Mouse (Mus musculus): ENCODE results near the gene Cyb5d1.

The Cyb5d1 gene

DNA sequence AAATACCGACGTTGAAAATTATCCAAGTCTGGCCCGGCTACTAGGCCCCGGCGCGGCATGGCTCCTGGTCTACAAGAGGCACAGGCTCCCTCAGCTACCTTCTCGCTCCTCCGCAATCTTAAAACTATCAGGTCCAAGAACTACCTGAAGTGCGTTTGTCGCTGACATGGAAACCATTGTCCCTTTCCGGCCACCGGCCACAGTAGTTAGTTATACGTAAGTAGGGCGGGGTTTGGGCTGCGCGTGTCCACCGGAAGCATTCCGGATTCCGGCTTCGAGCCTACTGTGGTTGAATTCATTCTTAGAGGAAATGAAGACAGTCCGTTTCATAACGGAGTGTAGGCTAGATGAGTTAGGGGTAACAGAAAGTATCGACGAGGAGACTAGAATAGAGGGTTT, at the start of gene Cyb5d1, which contains the start of gene Naa38:
Gene Cyb5d1 (minus strand): TSS at position 397 of the 399 bp plus-strand sequence.
Gene Naa38 (plus strand): TSS at position 253 of the 399 bp plus-strand sequence.
- peak; percentile 93 to 96 for DNase-seq (ENCODE audit: low spot score in 2 of 2)

DNA sequence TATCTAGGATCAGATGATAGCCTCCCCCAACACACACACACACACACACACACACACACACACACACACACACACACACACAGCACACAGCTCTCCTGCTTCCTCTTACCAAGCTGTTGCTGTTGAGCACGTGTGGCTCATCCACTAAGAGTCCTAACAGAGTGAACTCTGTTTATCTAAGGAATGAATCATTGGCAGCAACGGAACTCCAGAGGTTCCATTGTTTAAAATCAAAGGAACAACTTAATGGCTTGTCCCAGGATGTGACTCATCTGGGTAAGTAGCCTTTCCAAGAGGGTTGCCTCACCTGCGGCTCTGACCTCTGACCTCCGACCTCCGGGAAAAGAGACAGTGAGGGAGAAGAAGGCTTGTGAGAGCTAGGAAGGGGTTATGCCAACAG, 47.9 kb upstream of the Cyb5d1 start:
- no peak for DNase-seq (ENCODE audit: low spot score in 2 of 2)

DNA sequence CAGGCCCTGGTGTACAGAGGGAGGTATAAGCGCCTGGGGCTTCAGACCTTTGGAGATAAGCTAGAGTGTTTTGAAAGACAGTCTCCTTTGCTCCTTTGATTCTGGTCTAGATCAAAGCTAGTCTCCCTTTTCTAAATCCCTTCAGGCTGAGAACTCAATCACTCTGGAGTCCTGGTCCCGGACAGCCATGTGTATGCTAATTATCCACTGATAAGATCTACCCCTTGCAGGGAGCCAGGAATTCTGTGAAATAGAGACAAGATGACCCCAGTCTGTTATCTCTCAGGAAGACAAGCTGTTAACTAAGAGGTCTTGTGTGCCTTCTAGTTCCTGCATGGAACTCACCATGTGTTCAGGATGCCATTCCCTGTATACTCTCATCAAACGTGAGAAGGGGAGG, 41.9 kb upstream of the Cyb5d1 start:
- no peak for DNase-seq (ENCODE audit: low spot score in 2 of 2)

DNA sequence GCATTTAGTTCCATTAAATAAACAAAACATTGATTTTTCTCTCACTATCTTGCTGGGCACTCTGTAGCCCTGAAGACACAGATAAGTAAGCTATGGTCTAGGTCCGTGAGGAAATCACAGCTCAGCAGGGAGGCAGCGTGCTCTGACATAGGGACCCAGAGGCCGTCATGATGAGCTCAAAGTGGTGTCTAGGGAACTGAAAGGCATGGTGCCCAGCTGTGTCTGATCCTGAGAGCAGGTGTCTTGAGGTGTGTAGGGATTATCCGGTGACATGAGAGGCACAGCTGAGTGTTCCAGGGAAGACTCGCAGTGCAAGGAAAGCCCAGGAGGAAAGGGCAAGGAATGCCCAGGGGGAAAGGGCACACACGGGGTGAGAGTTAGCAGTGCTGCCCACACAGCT, 37.8 kb upstream of the Cyb5d1 start:
- no peak for DNase-seq (ENCODE audit: low spot score in 2 of 2)

DNA sequence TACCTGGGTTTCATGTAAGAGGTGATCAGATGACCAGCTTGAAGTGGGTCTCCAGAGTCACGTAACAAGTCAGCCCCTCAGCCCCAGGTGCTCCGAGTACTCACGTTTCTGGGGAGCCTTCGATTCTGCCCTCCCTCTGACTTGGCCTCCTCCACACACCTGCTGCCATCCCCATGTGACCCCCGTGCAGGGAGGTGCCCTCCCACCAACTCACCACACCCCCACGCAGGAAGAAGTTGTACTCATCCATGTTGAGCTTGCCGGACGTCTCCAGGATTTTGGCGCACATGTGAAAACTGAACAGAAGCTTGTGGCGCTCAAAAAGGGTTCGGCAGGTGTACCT, 37.2 kb upstream of the Cyb5d1 start:
- no peak for DNase-seq (ENCODE audit: low spot score in 2 of 2)

- DNase-seq (ENCODE audit: low spot score in 2 of 2) = peak; percentile 62 to 74
Observed at GRCm38 (mm10) chr11:69431829-69432639, 36.6 kb upstream of the Cyb5d1 start.

DNA sequence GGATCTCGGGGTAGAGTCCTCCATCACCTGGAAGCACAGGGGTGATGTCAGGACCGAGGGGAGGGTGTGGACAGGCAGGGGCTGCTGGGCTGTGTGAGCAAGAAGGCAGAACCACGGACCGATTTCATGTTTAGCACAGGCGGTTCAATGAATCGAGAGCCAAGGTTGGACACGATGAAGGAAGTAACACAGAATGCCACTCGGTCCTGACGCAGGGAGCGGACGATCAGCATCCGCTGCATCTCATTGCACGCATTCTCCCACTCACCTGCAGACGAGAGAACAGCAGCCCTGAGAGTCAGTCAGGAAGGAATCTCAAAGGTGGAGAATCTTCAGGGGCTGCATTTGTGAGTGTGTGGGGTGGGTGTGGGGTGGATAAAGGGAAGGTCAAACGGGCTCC, 35.2 kb upstream of the Cyb5d1 start:
- DNase-seq (ENCODE audit: low spot score in 2 of 2) = no peak

DNA sequence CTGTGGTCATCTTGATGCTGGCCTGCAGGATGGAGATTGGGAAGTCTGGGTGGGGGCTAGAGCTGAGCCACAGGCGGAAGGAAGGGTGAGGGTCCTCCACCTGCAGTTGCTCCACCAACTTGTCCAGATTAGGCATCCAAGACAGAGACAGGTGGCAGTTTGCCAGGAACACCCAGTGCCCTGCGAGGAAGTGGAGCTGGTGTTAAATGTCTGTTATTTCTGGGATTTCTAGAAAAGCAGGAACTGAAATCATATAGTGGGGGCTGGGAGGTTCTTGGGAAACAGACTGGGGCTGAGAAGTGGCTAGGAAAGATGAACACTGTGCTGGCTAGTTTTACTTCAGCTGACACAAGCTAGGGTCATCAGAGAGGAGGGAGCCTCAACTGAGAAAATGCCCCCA, 33.9 kb upstream of the Cyb5d1 start:
- DNase-seq (ENCODE audit: low spot score in 2 of 2) = no peak

DNA sequence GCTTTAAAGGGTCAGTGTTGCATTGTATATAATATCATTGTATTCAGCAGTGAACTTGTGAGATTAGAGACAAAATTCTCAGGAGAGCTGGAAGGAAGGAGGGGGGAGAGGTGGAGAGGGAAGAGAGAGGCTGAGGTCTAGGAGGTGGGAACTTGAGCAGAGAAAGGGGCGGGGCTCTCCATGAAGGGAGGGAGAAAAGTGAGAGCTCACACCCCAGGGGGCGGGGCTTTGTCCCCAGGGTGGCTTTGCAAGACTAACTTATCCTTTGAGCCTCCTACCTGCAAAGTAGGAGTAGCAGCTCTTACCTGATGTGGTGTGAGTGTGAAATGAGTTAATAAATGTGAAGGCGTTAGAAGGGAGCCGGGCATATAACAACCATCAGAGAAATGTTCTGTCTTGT, 33.3 kb upstream of the Cyb5d1 start:
- no peak for DNase-seq (ENCODE audit: low spot score in 2 of 2)

DNA sequence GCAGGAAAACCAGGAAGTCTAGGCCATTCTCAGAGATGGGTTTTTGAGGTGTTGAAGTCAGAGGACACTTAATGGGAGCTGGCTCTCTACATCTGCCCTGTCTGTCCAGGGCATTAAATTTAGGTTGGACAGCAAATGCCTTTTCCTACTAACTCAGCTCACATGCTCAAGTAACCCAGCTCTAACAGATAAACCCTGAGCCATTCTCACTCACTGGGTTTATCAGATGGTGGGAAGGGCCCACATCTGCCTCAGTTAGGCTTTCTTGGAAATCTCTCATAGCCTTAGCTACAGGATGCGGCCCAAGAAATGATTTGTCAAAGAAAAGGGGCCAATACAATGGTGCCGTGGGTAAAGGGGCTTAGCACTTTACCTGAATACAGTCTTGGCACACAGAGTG, 30.8 kb upstream of the Cyb5d1 start:
- DNase-seq (ENCODE audit: low spot score in 2 of 2) = no peak

- DNase-seq (ENCODE audit: low spot score in 2 of 2) = no peak
Observed at GRCm38 (mm10) chr11:69423885-69424284, 28.5 kb upstream of the Cyb5d1 start.

DNA sequence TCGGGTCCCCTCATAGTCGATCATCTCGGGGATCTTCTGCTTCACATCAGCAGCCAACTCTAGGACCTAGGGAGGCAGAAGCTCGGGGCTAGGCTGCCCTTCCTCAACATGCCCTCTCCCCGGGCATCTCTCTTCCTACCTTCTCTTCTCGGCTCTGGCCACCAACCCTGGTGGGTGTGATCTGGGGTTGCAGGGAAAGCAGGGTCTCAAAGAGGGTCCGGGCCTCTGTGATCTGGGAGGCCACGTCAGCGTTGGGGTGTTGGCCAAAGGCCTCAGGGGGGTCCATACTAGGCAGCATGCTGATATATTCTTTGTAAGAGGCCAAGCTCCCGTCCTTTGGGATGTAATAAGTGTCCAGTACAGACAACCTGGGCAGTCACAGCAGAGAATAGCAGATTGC, 27.4 kb upstream of the Cyb5d1 start:
- DNase-seq (ENCODE audit: low spot score in 2 of 2) = no peak

DNA sequence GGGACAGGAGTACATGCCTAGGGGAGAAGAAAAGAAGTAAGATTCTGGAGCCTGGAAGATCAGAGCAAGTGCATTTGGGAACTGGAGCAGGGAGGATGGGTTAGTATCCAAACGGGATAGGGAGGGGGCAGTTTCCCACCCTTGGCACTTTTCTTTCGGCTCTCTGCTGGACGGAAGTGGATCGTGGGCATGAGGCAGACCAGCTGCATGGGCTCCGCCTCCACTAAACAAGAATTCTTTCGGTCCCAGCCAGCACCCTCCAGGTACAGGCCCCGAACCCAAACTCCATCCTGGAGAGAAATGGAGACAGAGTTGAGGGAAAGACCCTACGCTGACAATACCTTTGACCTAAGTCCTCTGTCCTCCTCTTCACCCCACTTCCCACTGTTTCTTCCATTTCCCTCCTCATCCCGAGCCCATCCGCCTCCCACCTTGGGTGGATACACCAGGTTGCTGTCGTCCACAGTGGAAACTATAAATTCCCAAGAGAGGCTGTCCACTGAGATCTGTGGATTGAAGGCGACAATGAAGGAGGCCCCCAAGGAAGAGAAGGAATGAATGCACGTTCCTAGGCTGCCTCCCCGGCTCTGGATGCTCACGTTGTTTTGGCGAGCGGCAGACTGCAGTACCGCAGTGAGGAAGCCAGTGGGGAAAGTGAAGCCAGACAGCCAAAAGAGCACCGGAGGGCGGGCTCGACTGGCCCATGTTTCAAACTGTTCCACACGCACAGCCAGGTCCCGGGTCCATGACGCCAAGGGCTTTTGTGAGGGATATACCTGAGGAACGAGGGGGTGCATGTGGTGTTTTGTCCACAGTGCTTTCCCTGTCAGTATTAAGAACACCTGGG, 25.9 kb upstream of the Cyb5d1 start:
- DNase-seq (ENCODE audit: low spot score in 2 of 2) = no peak

DNA sequence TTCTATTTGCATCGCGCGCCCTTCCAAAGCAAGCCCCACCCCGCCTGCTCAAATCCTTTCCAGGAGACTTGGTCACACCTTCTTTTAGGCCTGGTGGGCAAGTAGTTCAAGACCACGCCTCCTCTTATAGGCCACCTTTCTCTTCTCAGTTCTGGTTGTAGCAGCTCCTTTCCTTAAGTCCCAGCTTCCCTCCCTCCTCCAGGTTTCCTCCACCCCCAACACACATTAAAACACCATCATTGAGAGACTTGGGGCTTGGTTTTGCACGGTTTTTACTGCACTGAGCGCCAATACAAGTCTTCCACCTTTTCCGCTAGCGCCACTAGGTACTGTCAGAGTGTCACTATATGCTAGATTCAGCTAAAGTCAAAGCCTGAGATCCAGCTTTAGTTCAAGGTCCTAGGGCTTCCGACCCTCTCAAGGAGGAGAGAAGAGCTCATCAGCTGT, 25.1 kb upstream of the Cyb5d1 start:
- DNase-seq (ENCODE audit: low spot score in 2 of 2) = no peak

- DNase-seq (ENCODE audit: low spot score in 2 of 2) = no peak
Observed at GRCm38 (mm10) chr11:69419813-69420553, 24.6 kb upstream of the Cyb5d1 start.

- peak; percentile 49 to 67 for DNase-seq (ENCODE audit: low spot score in 2 of 2)
Observed at GRCm38 (mm10) chr11:69419443-69419812, 24.0 kb upstream of the Cyb5d1 start.

GRCm38 (mm10) chr11:69418481-69419442, 23.3 kb upstream of the Cyb5d1 start:
- DNase-seq (ENCODE audit: low spot score in 2 of 2) = peak; percentile 91 to 93

DNA sequence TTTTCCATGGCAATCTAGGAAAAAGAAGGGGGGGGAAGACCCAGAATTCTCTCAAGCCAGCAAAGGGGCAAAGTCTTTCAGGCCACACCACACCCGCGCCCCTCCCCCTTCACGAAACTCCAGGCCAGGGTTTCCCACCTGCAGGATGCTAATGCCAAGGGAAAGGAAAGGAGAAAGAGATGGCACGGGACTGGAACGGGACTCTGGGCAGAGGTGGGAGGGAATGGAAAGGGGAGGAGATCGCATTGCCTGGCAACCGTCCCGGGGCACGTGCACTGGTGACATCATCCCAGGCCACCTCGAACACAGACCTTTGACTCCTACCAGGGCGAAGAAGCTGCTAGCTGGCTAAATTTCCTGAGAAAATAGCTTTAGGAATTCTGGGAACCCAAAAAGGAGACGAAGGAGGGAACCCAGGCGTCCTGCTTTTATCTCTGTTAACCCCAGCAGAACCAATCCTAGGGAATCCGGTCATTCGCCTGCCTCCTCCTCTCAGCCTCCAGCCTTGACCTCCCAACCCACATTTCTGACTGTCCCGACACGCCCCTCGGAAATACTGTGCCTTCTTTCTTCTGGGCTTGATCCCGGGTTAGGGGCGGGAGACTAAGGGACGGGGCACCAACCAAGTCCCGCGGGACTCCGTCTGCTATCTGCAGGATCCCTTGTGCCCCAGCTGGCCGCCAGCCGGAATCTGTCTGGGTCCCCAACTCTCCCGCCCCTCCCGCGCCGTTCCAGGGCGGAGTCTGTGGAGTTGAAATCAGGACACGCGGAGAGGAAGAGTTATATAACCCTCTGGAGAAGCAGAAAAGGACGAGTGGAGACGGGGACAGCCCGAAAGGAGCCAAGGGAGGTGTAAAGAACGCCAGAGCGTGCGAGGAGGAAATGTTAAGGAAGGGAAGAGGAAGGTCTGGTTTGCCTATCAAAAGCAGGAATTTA, 22.3 kb upstream of the Cyb5d1 start:
- peak; percentile 86 to 90 for DNase-seq (ENCODE audit: low spot score in 2 of 2)

GRCm38 (mm10) chr11:69416921-69417448, 21.6 kb upstream of the Cyb5d1 start:
- no peak for DNase-seq (ENCODE audit: low spot score in 2 of 2)

GRCm38 (mm10) chr11:69416509-69416908, 21.1 kb upstream of the Cyb5d1 start:
- DNase-seq (ENCODE audit: low spot score in 2 of 2) = no peak
